Mouse (Mus musculus): Measurements from ENCODE around the gene Olfr307. TPM values are rescaled to one million over a fixed set of nuclear protein-coding genes. Genes with fewer than 3 reads are reported as not detected.

Olfr307 gene
- polyA plus RNA-seq, 1 experiment from 2014 or later: not detected

- no peaks in the 10 kb centered on the region for H3K36me3 ChIP-seq (ENCODE audit: control insufficient read depth, insufficient read depth, low read length)
- H3K9me3 ChIP-seq (ENCODE audit: control insufficient read depth, low read length): no peaks in the 10 kb centered on the region
- no peak within 1 kb of the TSS for H3K4me3 ChIP-seq (ENCODE audit: low read depth, low read length)
- 78% methylated on average over 2 of the region's 2 CpGs for WGBS
- ATAC-seq (ENCODE audit: insufficient read depth, low FRiP score, low TSS enrichment) (no peak), DNase-seq (ENCODE audit: low spot score) (no peak)
- H3K4me1 ChIP-seq (ENCODE audit: control insufficient read depth, insufficient read depth, low read length): no peaks in the 10 kb centered on the region
- no peaks in the 10 kb centered on the region for H3K27me3 ChIP-seq (ENCODE audit: control insufficient read depth, insufficient read depth, low read length)
- H3K27ac ChIP-seq (ENCODE audit: low read depth, low read length): no peak within 1 kb of the TSS
- no peak within 1 kb of the TSS for H3K4me2 ChIP-seq (ENCODE audit: low read depth)
- H3K9ac ChIP-seq (ENCODE audit: low read length): no peak within 1 kb of the TSS
These were observed 23.8 kb downstream of the Olfr307 start, which contains the start of gene Olfr309 for GRCm38 (mm10) chr7:86313608-86314007. TSS of gene Olfr309 (minus strand) at chr7:86313708.

Small RNA genes lying within 50 kb of the gene (microRNA-seq; reads per million reads assigned to microRNA genes)
- not detected for gene Gm23192

Other genes with a start within 250 kb of the Olfr307 start
- gene Vmn2r75, start 165.8 kb downstream of the Olfr307 start, polyA plus RNA-seq (2014; fragmentation: Nextera tagmentation; extraction: Ambion mirVana): not detected in 2 replicates
- gene Vmn2r76, start 91.3 kb downstream of the Olfr307 start, polyA plus RNA-seq (2014; fragmentation: Nextera tagmentation; extraction: Ambion mirVana): not detected in 2 replicates
- not detected in 2 replicates for gene Olfr310, start 60.4 kb downstream of the Olfr307 start, polyA plus RNA-seq (2014; fragmentation: Nextera tagmentation; extraction: Ambion mirVana)
- not detected in 2 replicates for gene Olfr309, start 23.9 kb downstream of the Olfr307 start, polyA plus RNA-seq (2014; fragmentation: Nextera tagmentation; extraction: Ambion mirVana)
- not detected in 2 replicates for gene Olfr308, start 12.0 kb downstream of the Olfr307 start, polyA plus RNA-seq (2014; fragmentation: Nextera tagmentation; extraction: Ambion mirVana)
- not detected in 2 replicates for gene Olfr305, start 29.3 kb upstream of the Olfr307 start, polyA plus RNA-seq (2014; fragmentation: Nextera tagmentation; extraction: Ambion mirVana)
- not detected in 2 replicates for gene Olfr304, start 49.1 kb upstream of the Olfr307 start, polyA plus RNA-seq (2014; fragmentation: Nextera tagmentation; extraction: Ambion mirVana)
- gene Olfr303, start 60.2 kb upstream of the Olfr307 start, polyA plus RNA-seq (2014; fragmentation: Nextera tagmentation; extraction: Ambion mirVana): not detected in 2 replicates
- gene Olfr301, start 66.3 kb upstream of the Olfr307 start, polyA plus RNA-seq (2014; fragmentation: Nextera tagmentation; extraction: Ambion mirVana): not detected in 2 replicates
- not detected in 2 replicates for gene Olfr299, start 122.3 kb upstream of the Olfr307 start, polyA plus RNA-seq (2014; fragmentation: Nextera tagmentation; extraction: Ambion mirVana)
- gene Olfr298, start 154.9 kb upstream of the Olfr307 start, polyA plus RNA-seq (2014; fragmentation: Nextera tagmentation; extraction: Ambion mirVana): not detected in 2 replicates
- gene Olfr297, start 182.4 kb upstream of the Olfr307 start, polyA plus RNA-seq (2014; fragmentation: Nextera tagmentation; extraction: Ambion mirVana): not detected in 2 replicates
- not detected in 2 replicates for gene Olfr295, start 246.3 kb upstream of the Olfr307 start, polyA plus RNA-seq (2014; fragmentation: Nextera tagmentation; extraction: Ambion mirVana)

All from neural tube, embryonic 11.5 days (tissue).